Mouse (Mus musculus): ENCODE measurements at regions not wholly inside any gene's neighbourhood (a gene's known extent, or its start where the extent isn't known, plus 50 kb on each side); places are given as distances from the start of the nearest gene placed in this dataset.

DNA sequence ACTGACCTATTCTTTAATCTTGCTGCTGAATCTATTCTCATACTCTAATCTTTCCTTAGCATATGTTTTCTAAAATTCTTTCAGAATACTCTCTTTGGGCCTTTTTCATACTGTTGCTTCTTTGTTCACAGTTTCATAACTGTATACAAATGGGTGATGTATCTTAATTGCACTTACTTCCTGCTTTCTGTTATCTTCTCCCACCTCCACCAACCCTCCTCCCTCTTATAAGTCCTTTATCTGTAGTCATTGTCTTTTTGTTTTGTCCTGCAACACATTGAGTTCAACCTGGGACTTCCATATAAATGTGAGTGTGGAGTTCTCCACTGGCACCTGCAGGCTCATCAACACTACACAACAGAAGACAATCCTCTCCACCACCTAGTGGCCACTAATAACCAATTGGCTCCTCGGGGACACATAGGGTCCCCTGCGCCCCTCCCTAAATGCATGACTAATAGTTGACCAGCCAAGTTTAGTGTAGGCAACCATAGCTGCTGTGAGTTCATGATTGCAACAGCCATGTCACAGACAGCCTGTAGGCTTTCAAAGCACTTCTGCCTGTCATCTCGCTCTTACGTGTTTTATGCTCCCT is 337.2 kb downstream of the Klf5 start:
- H3K36me3 ChIP-seq (replicated peaks; ENCODE audit: insufficient read depth, low read length) = no peaks in the 10 kb centered on the region
- TF ChIP-seq EP300 (IDR thresholded peaks at IDR 0.05; ENCODE audit: low read depth) (no peak), CTCF (IDR thresholded peaks at IDR 0.05; ENCODE audit: low read depth) (no peak)
- no peak overlapping the region for H3K4me3 ChIP-seq (ENCODE audit: low read depth, low read length)
- H3K4me1 ChIP-seq (ENCODE audit: insufficient read depth) = no peaks in the 10 kb centered on the region
- H3K27me3 ChIP-seq (ENCODE audit: insufficient read depth, low read length) = no peaks in the 10 kb centered on the region
- ATAC-seq (no peak), DNase-seq (no peak)
- H3K9me3 ChIP-seq (ENCODE audit: low read length) = no peaks in the 10 kb centered on the region
- 81% methylated on average over 4 of the region's 4 CpGs for WGBS (ENCODE audit: insufficient replicate concordance)
- H3K27ac ChIP-seq (ENCODE audit: low read depth) = no peak overlapping the region
- no peak overlapping the region for H3K9ac ChIP-seq (replicated peaks)
- no peak overlapping the region for H3K4me2 ChIP-seq (ENCODE audit: low read depth, low read length)

DNA sequence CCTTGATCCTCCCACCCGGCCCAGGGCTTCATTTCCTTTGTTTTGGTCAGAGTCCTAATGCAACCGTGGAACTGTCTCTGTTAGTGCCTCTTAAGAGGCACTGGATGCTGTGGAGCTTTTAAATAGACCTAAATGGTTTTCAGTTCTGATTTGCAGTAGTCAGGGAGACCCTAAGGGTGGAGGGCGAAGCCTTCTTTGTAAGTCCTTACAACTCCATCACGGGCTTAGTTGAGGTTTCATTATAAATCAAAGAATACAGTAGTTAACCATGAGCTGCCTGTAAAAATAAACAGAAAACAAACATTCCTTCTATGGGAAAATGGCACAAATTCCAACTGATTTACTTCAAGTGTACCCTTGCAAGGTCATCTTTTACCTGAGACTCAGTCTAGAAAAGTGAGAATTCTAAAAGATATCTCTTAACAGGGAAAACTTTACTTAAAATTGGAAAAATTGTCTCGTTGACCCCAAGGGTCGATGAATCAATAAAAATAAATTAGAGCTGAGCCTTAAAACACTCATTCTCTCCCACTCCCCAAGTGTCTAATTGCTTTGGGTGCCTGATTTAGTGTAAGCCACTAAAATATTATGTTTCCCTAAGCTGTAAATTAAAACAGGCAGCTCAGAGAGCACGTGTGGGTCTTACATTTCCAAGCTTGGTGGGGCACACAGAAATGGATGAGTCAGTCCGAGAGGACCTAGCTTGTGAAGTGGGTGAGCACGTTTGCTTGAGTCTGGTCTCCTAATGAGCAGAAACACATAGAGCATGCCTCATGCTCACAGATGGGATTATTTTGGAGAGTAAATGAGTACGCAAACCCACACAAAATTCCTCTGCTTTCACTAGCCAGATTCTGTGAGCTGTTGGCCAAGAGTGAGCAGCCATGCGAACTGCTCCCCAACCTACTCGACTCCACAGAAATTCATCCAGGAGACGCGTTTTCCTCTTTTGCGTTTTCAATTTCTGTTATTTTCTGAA is 343.3 kb downstream of the Klf5 start:
- DNase-seq = no peak
- H3K4me3 ChIP-seq (ENCODE audit: low read depth, low read length) = no peak overlapping the region
- H3K9ac ChIP-seq (replicated peaks) = no peak overlapping the region
- H3K4me1 ChIP-seq (ENCODE audit: insufficient read depth) = no peaks in the 10 kb centered on the region
- WGBS (ENCODE audit: insufficient replicate concordance) = 76% methylated on average over 15 of the region's 15 CpGs
- no peak for ATAC-seq
- no peaks in the 10 kb centered on the region for H3K9me3 ChIP-seq (ENCODE audit: low read length)
- TF ChIP-seq EP300 (IDR thresholded peaks at IDR 0.05; ENCODE audit: low read depth) = no peak
- no peak for TF ChIP-seq CTCF (IDR thresholded peaks at IDR 0.05; ENCODE audit: low read depth)
- no peaks in the 10 kb centered on the region for H3K36me3 ChIP-seq (replicated peaks; ENCODE audit: insufficient read depth, low read length)
- H3K4me2 ChIP-seq (ENCODE audit: low read depth, low read length) = no peak overlapping the region
- no peak overlapping the region for H3K27ac ChIP-seq (ENCODE audit: low read depth)
- no peaks in the 10 kb centered on the region for H3K27me3 ChIP-seq (ENCODE audit: insufficient read depth, low read length)

DNA sequence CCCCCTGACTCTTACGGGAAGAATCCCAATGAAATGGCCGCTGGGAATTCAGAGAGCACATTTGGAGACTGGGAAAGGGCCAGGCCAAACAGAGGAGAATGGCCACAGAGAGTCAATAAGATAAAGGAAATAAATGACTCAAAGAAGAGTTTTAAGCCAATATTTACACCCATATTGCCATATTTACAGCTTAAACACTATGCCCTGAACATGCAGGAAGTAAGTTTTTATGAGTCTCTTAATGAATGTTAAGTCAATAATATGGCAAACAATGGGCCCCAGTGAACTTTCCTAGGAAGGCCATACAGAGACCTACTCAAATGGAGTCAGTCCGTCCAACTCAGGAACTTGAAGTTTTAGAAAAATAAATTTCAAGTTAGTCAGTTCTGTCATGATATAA is 347.8 kb downstream of the Klf5 start:
- no peak overlapping the region for H3K9ac ChIP-seq (replicated peaks)
- no peak for ATAC-seq
- DNase-seq = no peak

DNA sequence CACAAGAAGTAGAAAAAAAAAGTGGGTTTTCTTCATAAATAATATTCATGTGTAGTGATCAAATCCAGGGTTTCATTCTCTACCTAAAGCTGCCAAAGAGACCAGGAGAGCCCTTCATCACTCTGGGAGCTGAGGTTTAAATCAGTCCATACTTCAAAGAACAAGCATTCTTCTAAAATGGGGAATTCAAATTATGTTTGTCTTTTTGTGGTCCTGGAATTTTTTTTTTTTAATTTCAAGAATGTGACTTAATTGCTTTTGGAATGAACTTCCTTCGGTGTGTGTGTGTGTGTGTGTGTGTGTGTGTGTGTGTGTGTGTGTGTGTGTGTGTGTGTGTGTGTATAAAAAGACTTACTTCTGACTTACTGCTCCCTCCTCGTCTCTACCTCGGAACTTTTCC is 375.9 kb downstream of the Klf5 start:
- TF ChIP-seq EP300 (IDR thresholded peaks at IDR 0.05; ENCODE audit: low read depth) = no peak
- TF ChIP-seq CTCF (IDR thresholded peaks at IDR 0.05; ENCODE audit: low read depth) = no peak
- H3K27ac ChIP-seq (ENCODE audit: low read depth) = no peak overlapping the region
- no peak overlapping the region for H3K9ac ChIP-seq (replicated peaks)
- DNase-seq = no peak
- H3K27me3 ChIP-seq (ENCODE audit: insufficient read depth, low read length) = no peaks in the 10 kb centered on the region
- no peak overlapping the region for H3K4me2 ChIP-seq (ENCODE audit: low read depth, low read length)
- no peak for ATAC-seq
- H3K36me3 ChIP-seq (replicated peaks; ENCODE audit: insufficient read depth, low read length) = no peaks in the 10 kb centered on the region
- no peak overlapping the region for H3K4me3 ChIP-seq (ENCODE audit: low read depth, low read length)
- H3K9me3 ChIP-seq (ENCODE audit: low read length) = no peaks in the 10 kb centered on the region
- 51% methylated on average over 3 of the region's 3 CpGs for WGBS (ENCODE audit: insufficient replicate concordance)
- no peaks in the 10 kb centered on the region for H3K4me1 ChIP-seq (ENCODE audit: insufficient read depth)

More for the DNA sequence above, 347.8 kb downstream of the Klf5 start:
- H3K27me3 ChIP-seq (ENCODE audit: insufficient read depth, low read length) = no peaks in the 10 kb centered on the region
- 57% methylated on average over 3 of the region's 3 CpGs for WGBS (ENCODE audit: insufficient replicate concordance)
- no peaks in the 10 kb centered on the region for H3K9me3 ChIP-seq (ENCODE audit: low read length)
- no peak overlapping the region for H3K4me2 ChIP-seq (ENCODE audit: low read depth, low read length)
- H3K36me3 ChIP-seq (replicated peaks; ENCODE audit: insufficient read depth, low read length) = no peaks in the 10 kb centered on the region
- H3K4me3 ChIP-seq (ENCODE audit: low read depth, low read length) = no peak overlapping the region
- H3K4me1 ChIP-seq (ENCODE audit: insufficient read depth) = no peaks in the 10 kb centered on the region
- TF ChIP-seq EP300 (IDR thresholded peaks at IDR 0.05; ENCODE audit: low read depth) = no peak
- TF ChIP-seq CTCF (IDR thresholded peaks at IDR 0.05; ENCODE audit: low read depth) = no peak
- no peak overlapping the region for H3K27ac ChIP-seq (ENCODE audit: low read depth)

DNA sequence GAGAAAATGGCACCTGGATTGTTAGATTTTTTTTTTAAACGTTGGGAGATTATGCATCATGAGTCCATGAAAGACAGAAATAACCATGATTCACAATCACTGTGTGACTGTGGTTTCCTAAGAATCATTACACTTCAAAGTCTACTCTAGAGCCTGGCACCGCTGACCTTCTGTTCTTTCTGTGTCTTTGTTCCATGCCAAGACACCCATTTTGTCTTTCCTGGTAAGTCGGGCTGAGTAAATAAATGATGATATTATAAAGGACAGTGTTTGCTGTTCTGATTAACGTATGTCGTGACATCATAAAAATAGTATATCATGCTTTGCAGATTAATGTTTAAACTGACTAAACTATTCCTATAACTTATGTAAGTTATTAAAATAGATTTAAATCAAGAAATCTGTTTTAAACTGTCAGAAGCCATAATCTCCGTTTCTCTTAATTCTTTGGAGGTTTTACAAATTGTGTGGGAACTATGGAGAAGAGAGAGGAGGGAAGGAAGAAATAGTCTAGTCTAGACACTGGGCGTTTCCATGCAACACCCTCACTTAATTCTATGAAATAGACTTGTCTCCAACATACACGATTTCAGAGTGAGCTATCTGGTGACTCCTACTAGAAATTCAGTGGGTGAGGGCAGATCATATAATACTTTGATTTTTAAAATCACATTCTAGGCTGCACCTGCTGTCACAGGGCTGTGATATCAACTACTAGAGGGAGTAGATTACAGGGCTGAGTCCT is 388.7 kb downstream of the Klf5 start:
- Histone ChIP-seq H3K9me3 (ENCODE audit: low read length) (no peaks in the 10 kb centered on the region), H3K27me3 (ENCODE audit: insufficient read depth, low read length) (no peaks in the 10 kb centered on the region), H3K4me1 (ENCODE audit: insufficient read depth) (no peaks in the 10 kb centered on the region), H3K36me3 (replicated peaks; ENCODE audit: insufficient read depth, low read length) (no peaks in the 10 kb centered on the region), H3K4me3 (ENCODE audit: low read depth, low read length) (no peak overlapping the region), H3K9ac (replicated peaks) (no peak overlapping the region), H3K4me2 (ENCODE audit: low read depth, low read length) (no peak overlapping the region), H3K27ac (ENCODE audit: low read depth) (no peak overlapping the region)
- 74% methylated on average over 8 of the region's 8 CpGs for WGBS (ENCODE audit: insufficient replicate concordance)
- TF ChIP-seq EP300 (IDR thresholded peaks at IDR 0.05; ENCODE audit: low read depth) (no peak), CTCF (IDR thresholded peaks at IDR 0.05; ENCODE audit: low read depth) (no peak)
- DNase-seq = no peak
- no peak for ATAC-seq

DNA sequence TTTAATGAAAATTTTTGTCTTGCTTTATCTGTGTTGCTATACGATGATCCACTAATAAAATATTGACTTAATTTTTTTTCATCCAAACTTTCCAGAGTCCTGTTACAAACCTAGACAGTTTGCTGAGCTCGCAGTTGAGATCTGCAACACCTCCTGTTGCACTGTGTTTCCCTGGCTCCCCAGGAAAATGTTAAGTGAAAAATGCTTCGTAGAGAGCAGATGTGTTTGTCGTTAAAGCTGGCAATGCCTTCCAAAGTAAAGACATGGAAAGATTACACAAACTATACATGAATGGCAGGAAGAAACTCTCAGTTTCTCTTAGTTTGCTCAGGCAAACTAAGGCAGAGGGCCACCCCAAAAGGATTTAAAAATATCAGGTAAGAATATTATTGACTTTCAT is 389.9 kb downstream of the Klf5 start:
- H3K4me1 ChIP-seq (ENCODE audit: insufficient read depth) = no peaks in the 10 kb centered on the region
- no peak for ATAC-seq
- no peak for TF ChIP-seq CTCF (IDR thresholded peaks at IDR 0.05; ENCODE audit: low read depth)
- TF ChIP-seq EP300 (IDR thresholded peaks at IDR 0.05; ENCODE audit: low read depth) = no peak
- H3K9me3 ChIP-seq (ENCODE audit: low read length) = no peaks in the 10 kb centered on the region
- no peaks in the 10 kb centered on the region for H3K36me3 ChIP-seq (replicated peaks; ENCODE audit: insufficient read depth, low read length)
- H3K27me3 ChIP-seq (ENCODE audit: insufficient read depth, low read length) = no peaks in the 10 kb centered on the region
- 77% methylated on average over 4 of the region's 4 CpGs for WGBS (ENCODE audit: insufficient replicate concordance)
- H3K4me3 ChIP-seq (ENCODE audit: low read depth, low read length) = no peak overlapping the region
- H3K27ac ChIP-seq (ENCODE audit: low read depth) = no peak overlapping the region
- DNase-seq = no peak
- H3K9ac ChIP-seq (replicated peaks) = no peak overlapping the region
- no peak overlapping the region for H3K4me2 ChIP-seq (ENCODE audit: low read depth, low read length)

Data from liver, postnatal 0 days (tissue).